Mouse (Mus musculus) urinary bladder, postnatal 14 days (tissue): Measurements from ENCODE around the gene Mapk8ip2.

ENCODE experiments used
- DNase-seq: peaks from one replicate; pipeline ENCODE4 v3.0.0; 2021; ENCODE audit warnings: low spot score

Gene Mapk8ip2

DNA sequence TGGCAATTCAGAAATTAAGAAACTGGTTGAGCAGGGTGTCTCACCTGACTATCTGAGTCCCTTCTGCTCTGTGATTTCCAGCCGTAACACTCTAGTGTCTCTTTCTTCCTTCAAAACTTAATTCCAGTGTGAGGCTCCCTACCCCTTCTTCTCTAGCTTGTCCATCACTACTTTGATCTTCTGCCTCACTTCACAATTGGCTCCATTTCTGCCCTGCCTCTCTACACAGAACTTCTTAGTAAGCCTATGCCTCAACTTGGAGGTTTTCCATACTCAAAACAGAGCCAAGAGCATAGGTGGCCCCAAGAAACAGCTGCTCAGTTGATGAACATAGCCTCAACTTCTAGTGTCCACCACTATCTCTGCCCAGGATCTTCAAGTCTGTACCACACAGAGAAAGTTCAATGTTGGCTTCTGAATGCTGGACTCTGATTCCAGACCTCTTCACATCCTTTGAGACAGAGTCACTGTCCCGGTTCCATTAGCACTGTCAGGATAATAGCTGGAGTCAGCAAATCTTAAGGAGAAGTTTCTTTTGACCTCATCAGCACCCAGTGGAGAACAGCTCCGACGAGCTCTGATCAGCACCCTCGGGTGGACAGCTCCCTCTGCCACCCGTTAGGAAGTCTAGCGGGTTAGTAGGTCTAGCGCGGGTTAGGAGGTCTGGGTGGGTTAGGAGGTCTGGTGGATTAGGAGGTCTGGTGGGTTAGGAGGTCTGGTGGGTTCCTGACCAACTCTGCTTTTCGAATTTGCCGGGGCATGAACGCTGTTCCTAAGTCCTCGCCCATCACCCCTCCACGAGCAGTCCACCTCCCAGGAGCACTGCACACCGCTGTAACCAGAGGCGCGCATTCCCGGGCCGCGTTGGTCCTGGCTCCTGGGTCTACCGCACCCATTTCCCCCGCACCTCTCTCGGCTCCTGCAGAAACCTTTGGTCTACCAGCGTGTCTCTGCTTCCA, 528 bp upstream of the Mapk8ip2 start:
- peak; percentile 73 for DNase-seq

DNA sequence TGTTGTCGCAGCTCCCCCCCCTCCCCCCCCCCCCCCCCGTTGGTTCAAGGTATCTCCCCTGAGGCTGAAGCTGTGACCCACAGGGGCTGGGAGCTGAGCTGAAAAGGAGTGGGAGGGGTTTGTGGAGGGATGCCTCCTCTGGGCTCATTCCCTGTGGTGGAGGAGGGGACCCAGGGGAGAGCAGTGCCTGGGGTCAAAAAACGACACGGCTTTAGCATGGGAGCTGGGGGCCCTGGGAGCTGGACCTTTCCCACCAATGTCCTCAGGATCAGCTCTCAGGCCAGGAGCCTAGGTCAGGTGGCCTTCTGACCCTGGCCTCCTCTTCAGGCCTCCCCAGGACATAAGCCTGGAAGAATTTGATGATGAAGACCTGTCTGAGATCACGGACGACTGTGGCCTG, 1.1 kb downstream of the Mapk8ip2 start:
- DNase-seq, result no peak

DNA sequence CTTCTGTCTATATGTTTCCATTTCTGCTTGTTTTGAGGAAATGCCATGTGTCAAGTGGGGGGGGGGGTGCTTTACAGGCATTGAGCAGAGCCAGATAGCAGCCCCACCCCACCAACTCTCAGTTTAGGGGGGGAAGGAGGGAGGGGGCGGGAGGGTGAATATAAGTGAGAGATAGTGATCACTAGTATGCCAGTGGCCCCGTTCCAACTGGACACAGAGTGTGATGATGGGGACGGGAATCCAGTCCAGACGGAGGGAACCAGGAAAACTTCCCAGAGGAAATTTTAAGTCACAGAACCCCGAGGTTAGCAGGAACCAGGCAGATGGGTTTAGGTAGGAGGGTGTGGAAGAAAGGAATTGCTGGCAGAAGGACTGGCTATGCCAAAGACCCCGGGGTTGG, 1.9 kb downstream of the Mapk8ip2 start:
- DNase-seq, result no peak

DNA sequence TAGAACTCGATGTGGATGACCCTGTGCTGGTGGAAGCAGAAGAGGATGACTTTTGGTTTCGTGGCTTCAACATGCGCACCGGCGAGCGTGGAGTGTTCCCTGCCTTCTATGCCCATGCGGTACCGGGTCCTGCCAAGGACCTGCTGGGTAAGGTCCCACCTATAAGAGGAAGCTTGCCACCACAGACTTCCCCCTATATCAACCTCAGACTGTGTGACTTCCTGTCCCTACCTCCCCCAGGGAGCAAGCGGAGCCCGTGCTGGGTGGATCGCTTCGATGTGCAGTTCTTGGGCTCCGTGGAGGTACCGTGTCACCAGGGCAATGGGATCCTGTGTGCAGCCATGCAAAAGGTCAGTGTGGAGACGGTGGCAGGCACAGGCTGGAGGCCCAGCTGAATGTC, 5.2 kb downstream of the Mapk8ip2 start:
- DNase-seq, result no peak

DNA sequence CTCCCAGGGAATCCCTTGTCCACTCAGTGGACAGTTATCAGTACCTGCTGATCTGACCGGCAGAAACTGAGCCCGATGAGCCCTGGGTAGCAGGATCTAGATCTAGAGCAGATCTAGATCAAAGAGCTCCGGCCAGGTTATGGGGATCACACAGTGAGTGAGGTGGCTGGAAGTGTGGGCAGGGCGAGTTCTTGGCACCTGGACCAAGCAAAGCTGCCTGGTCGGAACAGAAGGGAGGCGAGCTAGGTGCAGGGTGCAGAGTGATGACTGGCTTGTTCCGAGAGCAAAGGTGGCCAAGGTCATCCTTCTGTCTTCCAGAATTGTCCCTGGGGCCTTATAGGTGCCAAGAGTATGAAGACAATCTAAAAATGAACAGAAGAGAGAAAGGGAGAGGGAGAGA, 6.1 kb downstream of the Mapk8ip2 start:
- DNase-seq, result no peak

DNA sequence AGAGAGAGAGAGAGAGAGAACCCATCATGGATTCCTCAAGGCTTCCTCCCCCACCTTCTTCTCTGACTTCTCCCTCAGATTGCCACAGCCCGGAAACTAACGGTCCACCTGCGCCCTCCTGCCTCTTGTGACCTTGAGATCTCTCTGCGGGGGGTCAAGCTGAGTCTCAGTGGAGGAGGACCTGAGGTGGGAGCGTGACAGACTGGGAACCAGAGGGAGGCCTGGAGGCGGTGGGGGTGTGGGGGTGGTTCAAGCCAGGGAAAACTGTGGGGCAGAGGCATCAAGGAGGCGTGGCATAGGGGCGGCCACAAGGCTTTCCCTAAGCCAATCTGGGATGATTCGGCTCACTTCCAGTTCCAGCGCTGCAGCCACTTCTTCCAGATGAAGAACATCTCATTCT, 6.6 kb downstream of the Mapk8ip2 start:
- no peak for DNase-seq

DNA sequence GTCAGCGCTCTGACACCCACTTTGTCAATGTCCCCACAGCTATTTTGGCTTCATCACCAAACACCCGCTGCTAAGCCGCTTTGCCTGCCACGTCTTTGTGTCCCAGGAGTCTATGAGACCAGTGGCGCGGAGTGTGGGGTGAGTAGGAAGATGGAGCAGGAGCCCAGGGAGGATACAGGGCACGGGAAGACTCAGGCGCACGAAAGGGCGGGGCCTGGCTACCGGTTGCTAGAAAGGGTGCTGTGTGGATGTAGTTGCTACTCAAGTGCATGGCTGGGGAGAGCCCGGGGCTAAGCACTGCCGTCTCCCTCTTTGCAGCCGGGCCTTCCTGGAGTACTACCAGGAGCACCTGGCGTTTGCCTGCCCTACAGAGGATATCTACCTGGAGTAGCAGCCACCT, 7.6 kb downstream of the Mapk8ip2 start:
- no peak for DNase-seq

DNA sequence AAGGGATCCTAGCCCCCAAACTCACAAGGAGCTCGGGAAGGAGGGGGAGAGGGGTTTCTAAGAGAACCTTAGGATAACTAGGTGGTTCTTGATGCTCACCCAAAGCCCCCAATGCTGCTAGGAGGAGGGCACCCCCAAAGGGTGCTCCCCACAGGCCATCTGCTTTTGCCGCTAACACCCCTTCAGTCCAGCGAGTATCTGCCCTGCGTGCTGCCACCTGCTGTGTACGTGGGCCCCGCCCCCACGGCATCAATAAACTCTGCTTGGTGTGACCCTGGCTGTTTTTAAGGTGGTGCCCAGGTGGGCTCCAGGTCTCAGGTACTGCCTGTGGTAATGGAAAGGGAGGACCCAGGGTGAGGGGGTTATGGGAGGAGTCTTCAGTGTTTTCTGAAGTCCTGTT, 8.5 kb downstream of the Mapk8ip2 start:
- DNase-seq, result no peak

DNA sequence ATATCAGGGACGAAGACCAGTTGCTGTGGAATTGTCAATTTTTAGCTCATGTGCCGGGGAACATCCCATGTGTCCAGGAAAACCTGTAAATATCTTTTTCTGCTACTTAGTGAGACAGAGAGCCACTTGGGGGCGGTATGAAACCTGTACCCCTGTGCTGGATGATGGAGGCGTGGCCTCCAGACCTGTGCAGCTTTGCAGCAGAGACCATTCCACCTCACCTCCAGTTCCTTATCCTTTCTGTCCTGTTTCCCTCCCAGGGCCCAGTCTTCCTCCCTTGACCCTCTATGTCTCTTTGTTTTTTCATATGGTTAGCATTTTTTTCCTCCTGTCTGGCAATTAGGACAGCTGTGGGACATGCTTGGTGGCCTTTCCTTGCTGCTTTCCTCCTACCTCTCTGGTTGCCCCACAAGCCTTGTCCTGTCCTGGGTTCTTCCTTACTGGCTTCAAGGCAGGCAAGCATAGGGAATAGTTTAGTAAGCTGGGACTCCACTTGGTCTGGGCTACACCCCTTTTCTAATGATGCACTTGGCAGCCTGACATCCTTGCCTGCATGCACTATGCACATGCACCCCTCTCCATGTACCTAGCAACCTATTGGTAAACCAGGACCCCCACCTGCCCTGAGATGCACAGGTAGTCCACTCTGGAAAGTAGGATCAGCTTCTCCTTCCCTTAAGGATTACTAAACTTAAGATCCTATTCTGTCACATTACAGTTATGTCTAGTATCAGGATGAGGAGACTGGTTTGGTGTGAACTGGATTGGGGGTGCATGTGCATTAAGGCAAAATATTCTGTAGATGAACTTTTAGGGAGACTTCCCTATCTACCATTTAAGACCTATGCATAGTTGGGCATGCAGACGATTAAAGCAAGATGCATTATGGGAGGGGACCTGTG, 9.9 kb downstream of the Mapk8ip2 start:
- DNase-seq, result no peak

DNA sequence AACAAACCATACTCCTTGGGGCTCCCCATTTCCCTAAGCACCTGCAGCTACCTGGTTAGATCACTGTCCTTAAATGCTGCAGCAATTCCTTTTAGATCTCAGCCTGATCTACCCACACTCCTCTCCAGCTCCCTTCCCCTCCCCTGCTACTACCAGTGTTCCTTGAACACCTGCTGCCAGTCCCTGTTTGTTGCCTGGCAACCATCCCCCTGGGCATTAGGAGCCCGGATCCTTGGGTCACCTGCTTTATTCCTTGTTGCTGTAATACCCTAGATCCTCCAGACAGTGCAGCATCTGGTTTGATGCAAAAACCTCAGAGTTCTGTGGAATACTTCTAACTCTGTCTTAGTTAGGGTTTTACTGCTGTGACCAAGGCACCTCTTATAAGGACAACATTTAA, 11.3 kb downstream of the Mapk8ip2 start:
- no peak for DNase-seq

DNA sequence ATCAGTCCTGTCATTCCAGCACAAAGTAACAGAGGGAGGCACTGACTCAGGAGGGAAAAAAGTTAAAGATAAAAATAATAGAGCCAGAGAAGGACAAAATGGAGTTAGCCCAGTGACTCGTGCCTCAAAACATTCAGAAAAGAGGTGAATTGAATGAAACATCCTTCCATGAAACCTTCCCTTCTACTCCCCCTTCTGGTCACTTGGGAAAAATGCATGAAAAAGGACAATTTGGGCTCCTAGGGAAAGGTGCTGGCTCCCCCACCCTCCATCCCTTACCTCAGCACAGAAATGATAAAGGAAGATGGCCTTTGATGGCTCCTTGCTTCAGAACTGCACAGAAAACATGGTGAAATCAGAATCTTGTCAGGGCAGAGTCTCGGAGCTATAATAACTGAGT, 14.9 kb downstream of the Mapk8ip2 start:
- DNase-seq, result no peak

DNA sequence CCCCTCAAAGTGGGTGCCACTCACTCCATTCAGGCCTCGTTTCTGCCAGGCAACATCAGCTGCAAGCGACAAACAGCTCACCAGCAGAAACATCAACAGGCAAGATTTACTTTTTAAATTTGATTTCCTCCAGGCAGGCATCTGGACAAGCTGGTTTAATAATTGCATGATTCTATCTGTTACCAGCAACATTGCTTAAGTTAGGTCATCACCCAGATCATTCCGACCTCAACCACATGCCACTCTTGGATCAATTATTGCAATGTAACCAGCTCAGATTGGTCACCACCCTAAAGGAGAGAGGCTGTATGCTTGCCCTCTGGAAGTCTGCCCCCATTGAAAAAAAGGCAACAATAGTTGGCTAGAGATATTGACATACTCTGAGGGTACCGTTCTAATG, 17.8 kb downstream of the Mapk8ip2 start:
- DNase-seq, result no peak

DNA sequence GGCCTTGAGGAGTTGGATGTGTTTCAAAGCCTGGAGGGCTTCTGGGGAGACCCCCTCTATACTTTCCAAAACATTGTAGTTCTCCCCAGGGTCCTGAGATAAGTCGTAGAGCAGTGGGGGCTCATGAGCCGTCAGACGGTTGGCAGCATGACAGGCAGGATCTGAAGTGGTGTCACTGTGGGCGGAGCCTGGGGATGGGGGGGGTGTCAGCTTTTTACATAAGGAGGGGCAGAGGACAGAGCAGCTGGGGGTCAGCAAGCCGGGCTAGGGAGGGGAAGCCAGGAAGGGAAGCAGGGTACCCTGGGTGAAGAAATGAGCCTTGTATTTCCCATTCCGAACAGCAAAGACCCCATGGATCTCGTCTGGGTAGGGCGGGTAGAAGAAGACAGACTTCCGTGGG, 19.7 kb downstream of the Mapk8ip2 start:
- DNase-seq, result no peak

DNA sequence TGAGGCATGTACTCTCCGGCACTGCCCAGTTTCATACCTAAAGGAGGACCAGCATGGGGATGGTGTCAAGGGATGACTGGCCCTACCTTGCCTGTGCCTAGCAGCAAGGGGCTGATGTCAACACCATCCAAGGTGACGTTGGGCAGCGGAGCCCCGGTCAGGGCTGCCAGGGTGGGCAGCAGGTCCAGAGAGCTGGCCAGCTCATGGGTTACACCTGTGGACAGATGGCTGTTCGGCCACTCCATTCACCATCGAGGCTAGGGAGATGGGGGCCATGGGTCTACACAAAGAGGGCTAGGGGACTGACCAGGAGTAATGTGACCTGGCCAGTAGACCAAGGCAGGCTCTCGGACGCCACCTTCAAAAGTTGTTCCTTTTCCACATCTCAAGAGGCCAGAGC, 20.2 kb downstream of the Mapk8ip2 start:
- no peak for DNase-seq

DNA sequence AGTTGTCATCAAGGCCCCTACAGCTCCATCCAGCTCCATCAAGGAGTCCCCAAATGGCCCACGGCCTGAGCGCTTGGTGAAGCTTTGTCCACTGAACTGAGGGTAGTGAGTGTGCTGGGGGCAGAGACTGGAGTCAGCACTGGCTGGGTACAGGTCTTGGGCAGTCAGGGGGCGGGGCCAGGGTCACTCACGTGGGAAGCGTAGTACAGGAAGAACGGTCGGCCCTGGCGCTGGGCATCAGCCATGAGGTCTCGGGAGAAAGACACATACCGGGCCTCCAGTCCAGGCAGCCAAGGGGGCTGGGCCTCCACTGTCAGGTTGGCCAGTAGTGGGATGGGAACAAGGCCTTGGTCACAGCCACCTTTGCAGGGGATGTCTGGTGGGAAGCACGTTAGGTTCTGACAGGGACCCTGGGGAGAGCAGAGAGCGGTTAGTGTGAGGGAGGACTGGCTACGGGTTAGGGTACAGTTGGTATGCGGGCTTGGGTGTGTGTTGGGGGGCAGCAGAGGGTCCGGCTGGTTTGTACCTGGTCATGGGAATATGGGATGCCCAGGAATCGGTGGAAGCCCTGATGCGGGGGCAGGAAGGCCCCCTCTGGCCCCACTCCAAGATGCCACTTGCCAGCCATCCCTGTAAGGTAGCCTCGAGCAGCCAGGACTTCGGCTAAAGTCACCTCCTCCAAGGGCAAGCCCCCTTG, 21.0 kb downstream of the Mapk8ip2 start:
- DNase-seq, result no peak

DNA sequence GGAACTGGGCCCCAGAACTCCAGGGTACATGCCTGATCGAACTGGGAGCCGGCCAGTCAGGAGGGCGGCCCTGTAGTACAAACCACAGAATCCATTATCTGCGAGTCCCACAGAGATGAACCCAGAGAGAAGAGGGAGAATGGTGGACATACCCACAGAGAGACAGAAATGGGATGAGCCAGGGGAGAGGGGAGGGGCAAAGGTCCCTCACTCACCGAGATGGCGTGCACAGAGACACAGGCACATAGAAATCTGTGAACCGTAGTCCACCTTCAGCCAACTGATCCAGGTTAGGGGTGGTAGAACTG, 21.5 kb downstream of the Mapk8ip2 start:
- DNase-seq, result no peak

DNA sequence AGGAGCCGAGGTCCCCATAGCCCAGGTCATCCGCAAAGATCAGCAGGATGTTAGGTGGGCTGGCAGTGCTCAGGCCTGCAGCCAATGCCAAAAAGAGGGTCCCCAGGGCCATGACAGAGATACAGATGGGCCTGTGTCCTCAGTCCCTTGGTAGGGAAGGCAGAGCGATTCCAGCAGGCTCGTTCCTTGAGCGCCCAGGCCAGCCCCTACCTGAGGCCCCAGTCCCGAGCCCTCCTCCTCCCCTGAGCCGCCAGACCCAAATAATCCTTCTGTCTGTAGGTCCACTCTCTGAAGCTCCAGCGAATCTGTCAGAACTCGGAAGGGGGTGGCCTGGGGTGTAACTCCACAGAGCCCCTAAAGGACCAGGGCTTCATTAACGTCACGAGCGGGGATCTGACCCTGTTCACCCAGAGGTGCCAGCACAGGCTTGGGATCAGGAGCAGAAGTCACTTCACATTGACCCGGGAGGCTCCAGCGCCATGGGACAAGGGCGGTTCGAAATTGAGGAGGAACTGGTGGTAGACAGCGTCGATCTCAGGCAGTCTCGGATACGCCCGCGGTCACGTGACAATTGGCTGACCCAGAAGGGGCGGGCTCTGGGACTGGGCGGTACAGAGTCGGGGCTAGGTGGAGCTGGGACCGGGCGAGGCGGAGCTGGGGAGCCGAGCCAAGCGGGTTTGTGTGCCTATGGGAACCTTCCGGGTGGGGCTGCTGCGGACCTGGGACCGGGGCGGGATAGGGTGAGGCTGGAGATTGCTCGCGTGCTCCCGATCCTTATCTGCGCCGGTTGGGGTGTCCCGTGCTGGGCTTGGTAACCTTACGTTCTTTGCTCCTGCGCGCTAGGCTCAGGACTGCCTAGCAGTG, 22.1 kb downstream of the Mapk8ip2 start:
- DNase-seq, result peak; percentile 95

DNA sequence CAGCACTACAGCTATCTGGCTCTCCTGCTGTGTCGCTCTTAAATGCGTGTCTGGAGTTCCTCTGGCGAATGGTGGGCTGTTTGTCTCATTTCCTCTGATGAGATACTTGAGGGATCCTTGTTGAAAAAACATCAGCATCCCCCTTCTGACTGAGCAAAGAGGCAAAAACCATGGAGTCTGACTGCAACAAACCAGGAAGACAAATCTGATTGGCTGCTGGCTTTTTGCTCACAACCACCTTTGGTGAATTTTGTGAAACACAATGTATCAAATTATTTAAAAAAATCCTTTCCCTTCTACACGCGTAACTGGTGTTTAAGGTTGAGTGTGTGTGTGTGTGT, 22.7 kb downstream of the Mapk8ip2 start:
- DNase-seq, result no peak

DNA sequence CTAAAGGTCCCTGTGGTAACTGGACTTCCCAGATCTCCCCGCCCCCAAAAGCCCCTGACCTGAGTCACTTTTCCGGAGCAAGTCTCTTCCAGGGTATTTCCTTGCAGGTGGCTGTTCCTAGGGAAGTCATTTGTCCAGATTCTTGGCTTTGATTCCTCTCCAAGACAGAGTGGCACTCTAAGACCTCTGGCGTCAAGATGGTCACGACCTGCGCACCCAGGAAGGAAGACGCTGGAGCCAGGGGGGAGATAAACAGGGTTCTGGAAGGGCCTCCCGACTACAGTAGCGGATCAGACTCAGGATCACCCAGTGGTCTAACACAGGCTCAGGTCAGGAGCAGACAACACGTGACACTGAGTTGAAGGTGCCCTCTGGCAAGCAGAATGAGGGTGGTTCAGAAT, 23.4 kb downstream of the Mapk8ip2 start, which contains the start of gene Arsa:
Gene Arsa, minus strand, starts transcription at position 335 of the 401 bp plus-strand sequence.
- DNase-seq, result no peak

DNA sequence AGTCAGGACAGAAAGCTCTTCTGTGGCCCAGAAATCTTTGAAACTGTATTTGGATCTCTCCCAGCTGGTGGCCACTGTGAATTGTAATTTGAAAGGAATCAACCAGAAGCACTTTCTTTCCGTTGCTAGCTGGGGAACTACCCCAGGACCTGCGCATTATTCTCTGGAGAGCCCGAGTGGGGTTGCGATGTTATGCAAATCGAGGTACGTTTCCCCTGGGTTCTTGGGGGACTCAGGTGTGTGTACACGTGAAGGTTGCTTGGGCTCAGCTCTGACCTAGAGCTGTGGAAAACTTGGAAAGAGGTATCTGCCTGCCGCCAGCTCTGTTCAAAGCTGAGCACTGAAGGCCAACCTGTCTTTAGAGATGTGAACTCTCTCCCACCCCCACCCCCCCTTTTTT, 24.1 kb downstream of the Mapk8ip2 start:
- DNase-seq, result no peak

DNA sequence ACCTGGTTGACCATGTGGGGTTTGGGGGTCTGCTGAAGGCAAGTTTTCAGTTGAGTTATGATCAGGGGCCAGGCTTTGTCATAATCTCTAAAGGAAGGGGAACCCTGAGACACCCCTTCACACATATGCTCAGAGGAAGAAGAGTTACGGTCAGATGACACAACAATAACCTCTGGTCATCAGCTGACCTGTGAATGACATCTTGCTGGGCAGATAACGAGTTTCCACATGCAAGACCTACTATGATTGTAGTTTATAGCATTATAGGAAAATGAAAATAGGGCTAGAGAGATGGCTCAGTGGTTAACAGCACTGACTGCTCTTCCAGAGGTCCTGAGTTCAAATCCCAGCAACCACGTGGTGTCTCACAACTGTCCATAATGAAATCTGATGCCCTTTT, 24.9 kb downstream of the Mapk8ip2 start:
- no peak for DNase-seq

DNA sequence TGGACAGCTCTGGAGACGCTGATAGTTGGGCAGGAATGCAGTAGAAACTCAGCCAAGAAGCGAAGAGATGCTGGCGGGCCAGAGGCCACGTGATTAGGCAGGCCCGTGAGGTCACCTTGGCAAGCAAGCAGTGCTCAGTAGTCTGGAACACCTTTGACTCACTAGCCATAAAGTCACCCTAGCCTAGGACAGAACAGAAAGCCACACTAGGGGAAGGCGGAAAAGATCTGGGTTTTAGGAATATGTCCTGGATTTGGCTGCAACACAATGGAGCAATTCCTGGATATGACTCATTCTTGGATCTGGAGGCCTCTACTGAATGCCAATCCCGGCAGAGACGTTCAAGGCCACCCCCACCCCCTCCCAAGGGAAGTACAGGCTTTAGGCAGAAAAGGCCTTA, 26.9 kb downstream of the Mapk8ip2 start:
- peak; percentile 47 for DNase-seq
